Mouse (Mus musculus): ENCODE results near the gene Nfx1. TPM values are rescaled to one million over a fixed set of nuclear protein-coding genes. Genes with fewer than 3 reads are reported as not detected.
"Not testable (repeated sequence)": the region's sequence is repeated elsewhere in the genome, so short reads cannot be mapped to it uniquely, and the experiment has no call there.

Nfx1 gene
- polyA plus RNA-seq (2011; ENCODE audit: insufficient read depth, insufficient read length, low read depth, missing spikeins): 97.6 and 104 TPM in 2 replicates

GRCm38 (mm10) chr4:40970842-40971701 is at the start of gene Nfx1:
TSS of gene Nfx1 (plus strand) at chr4:40970906.
- Histone ChIP-seq H3K9me3 (replicated peaks; ENCODE audit: control insufficient read depth, insufficient read depth, low read length, poor library complexity, severe bottlenecking) (no peaks in the 10 kb centered on the region), H3K27me3 (ENCODE audit: control insufficient read depth, insufficient read depth, low read length, poor library complexity, severe bottlenecking) (no peaks in the 10 kb centered on the region), H3K4me3 (ENCODE audit: low read depth, low read length) (peak within 1 kb of the TSS; percentile 98), H3K36me3 (ENCODE audit: control insufficient read depth, insufficient read depth, low read length, poor library complexity, severe bottlenecking) (peaks cover 9% of the 10 kb centered on the region), H3K9ac (ENCODE audit: low read depth, poor library complexity, severe bottlenecking) (peak within 1 kb of the TSS; percentile 75), H3K27ac (ENCODE audit: insufficient read depth, low read length) (peak within 1 kb of the TSS; percentile 46; the same call in 1 of the 2 replicates), H3K4me1 (ENCODE audit: control insufficient read depth, insufficient read depth, low read length) (no peaks in the 10 kb centered on the region)
- TF ChIP-seq CTCF (IDR thresholded peaks at IDR 0.05; ENCODE audit: low read depth, low read length): no peak
- peak; percentile 55; the same call in 1 of the 2 replicates for TF ChIP-seq EP300 (IDR thresholded peaks at IDR 0.05; ENCODE audit: insufficient read depth, low read depth, low read length)
- peak; percentile 30 for TF ChIP-seq POLR2A (IDR thresholded peaks at IDR 0.05; ENCODE audit: insufficient read depth, low read length)

GRCm38 (mm10) chr4:40921288-40921687 is 49.4 kb upstream of the Nfx1 start:
- TF ChIP-seq EP300 (IDR thresholded peaks at IDR 0.05; ENCODE audit: insufficient read depth, low read depth, low read length): no peak
- TF ChIP-seq POLR2A (IDR thresholded peaks at IDR 0.05; ENCODE audit: insufficient read depth, low read length): no peak
- TF ChIP-seq CTCF (IDR thresholded peaks at IDR 0.05; ENCODE audit: low read depth, low read length): no peak
- H3K4me1 ChIP-seq (ENCODE audit: control insufficient read depth, insufficient read depth, low read length): no peaks in the 10 kb centered on the region
- H3K4me3 ChIP-seq (ENCODE audit: low read depth, low read length): no peak overlapping the region
- no peak overlapping the region for H3K27ac ChIP-seq (ENCODE audit: insufficient read depth, low read length)
- no peaks in the 10 kb centered on the region for H3K9me3 ChIP-seq (replicated peaks; ENCODE audit: control insufficient read depth, insufficient read depth, low read length, poor library complexity, severe bottlenecking)
- H3K27me3 ChIP-seq (ENCODE audit: control insufficient read depth, insufficient read depth, low read length, poor library complexity, severe bottlenecking): no peaks in the 10 kb centered on the region
- H3K9ac ChIP-seq (ENCODE audit: low read depth, poor library complexity, severe bottlenecking): no peak overlapping the region
- no peaks in the 10 kb centered on the region for H3K36me3 ChIP-seq (ENCODE audit: control insufficient read depth, insufficient read depth, low read length, poor library complexity, severe bottlenecking)

- H3K4me1 ChIP-seq (ENCODE audit: control insufficient read depth, insufficient read depth, low read length): no peaks in the 10 kb centered on the region
- no peak overlapping the region for H3K27ac ChIP-seq (ENCODE audit: insufficient read depth, low read length)
- no peak overlapping the region for H3K4me3 ChIP-seq (ENCODE audit: low read depth, low read length)
- no peaks in the 10 kb centered on the region for H3K27me3 ChIP-seq (ENCODE audit: control insufficient read depth, insufficient read depth, low read length, poor library complexity, severe bottlenecking)
- H3K9me3 ChIP-seq (replicated peaks; ENCODE audit: control insufficient read depth, insufficient read depth, low read length, poor library complexity, severe bottlenecking): no peaks in the 10 kb centered on the region
- no peaks in the 10 kb centered on the region for H3K36me3 ChIP-seq (ENCODE audit: control insufficient read depth, insufficient read depth, low read length, poor library complexity, severe bottlenecking)
- H3K9ac ChIP-seq (ENCODE audit: low read depth, poor library complexity, severe bottlenecking): no peak overlapping the region
- TF ChIP-seq CTCF (IDR thresholded peaks at IDR 0.05; ENCODE audit: low read depth, low read length) (no peak), EP300 (IDR thresholded peaks at IDR 0.05; ENCODE audit: insufficient read depth, low read depth, low read length) (no peak), POLR2A (IDR thresholded peaks at IDR 0.05; ENCODE audit: insufficient read depth, low read length) (no peak)
Measured at GRCm38 (mm10) chr4:40923087-40923651, 47.5 kb upstream of the Nfx1 start.

- H3K4me1 ChIP-seq (ENCODE audit: control insufficient read depth, insufficient read depth, low read length): no peaks in the 10 kb centered on the region
- H3K27me3 ChIP-seq (ENCODE audit: control insufficient read depth, insufficient read depth, low read length, poor library complexity, severe bottlenecking): no peaks in the 10 kb centered on the region
- H3K9me3 ChIP-seq (replicated peaks; ENCODE audit: control insufficient read depth, insufficient read depth, low read length, poor library complexity, severe bottlenecking): no peaks in the 10 kb centered on the region
- no peak for TF ChIP-seq CTCF (IDR thresholded peaks at IDR 0.05; ENCODE audit: low read depth, low read length)
- TF ChIP-seq EP300 (IDR thresholded peaks at IDR 0.05; ENCODE audit: insufficient read depth, low read depth, low read length): no peak
- no peak for TF ChIP-seq POLR2A (IDR thresholded peaks at IDR 0.05; ENCODE audit: insufficient read depth, low read length)
- no peaks in the 10 kb centered on the region for H3K36me3 ChIP-seq (ENCODE audit: control insufficient read depth, insufficient read depth, low read length, poor library complexity, severe bottlenecking)
- H3K27ac ChIP-seq (ENCODE audit: insufficient read depth, low read length): no peak overlapping the region
- H3K4me3 ChIP-seq (ENCODE audit: low read depth, low read length): no peak overlapping the region
- H3K9ac ChIP-seq (ENCODE audit: low read depth, poor library complexity, severe bottlenecking): no peak overlapping the region
Measured at GRCm38 (mm10) chr4:40925568-40925967, 45.1 kb upstream of the Nfx1 start.

- H3K9ac ChIP-seq (ENCODE audit: low read depth, poor library complexity, severe bottlenecking): no peak overlapping the region
- no peaks in the 10 kb centered on the region for H3K27me3 ChIP-seq (ENCODE audit: control insufficient read depth, insufficient read depth, low read length, poor library complexity, severe bottlenecking)
- H3K4me3 ChIP-seq (ENCODE audit: low read depth, low read length): no peak overlapping the region
- H3K36me3 ChIP-seq (ENCODE audit: control insufficient read depth, insufficient read depth, low read length, poor library complexity, severe bottlenecking): peaks cover 3% of the 10 kb centered on the region
- no peak overlapping the region for H3K27ac ChIP-seq (ENCODE audit: insufficient read depth, low read length)
- no peaks in the 10 kb centered on the region for H3K9me3 ChIP-seq (replicated peaks; ENCODE audit: control insufficient read depth, insufficient read depth, low read length, poor library complexity, severe bottlenecking)
- no peak for TF ChIP-seq EP300 (IDR thresholded peaks at IDR 0.05; ENCODE audit: insufficient read depth, low read depth, low read length)
- TF ChIP-seq POLR2A (IDR thresholded peaks at IDR 0.05; ENCODE audit: insufficient read depth, low read length): no peak
- no peaks in the 10 kb centered on the region for H3K4me1 ChIP-seq (ENCODE audit: control insufficient read depth, insufficient read depth, low read length)
Measured at GRCm38 (mm10) chr4:40929046-40929445, 41.7 kb upstream of the Nfx1 start.

- TF ChIP-seq EP300 (IDR thresholded peaks at IDR 0.05; ENCODE audit: insufficient read depth, low read depth, low read length) (no peak), CTCF (IDR thresholded peaks at IDR 0.05; ENCODE audit: low read depth, low read length) (no peak), POLR2A (IDR thresholded peaks at IDR 0.05; ENCODE audit: insufficient read depth, low read length) (no peak)
- no peak overlapping the region for H3K4me3 ChIP-seq (ENCODE audit: low read depth, low read length)
- H3K9me3 ChIP-seq (replicated peaks; ENCODE audit: control insufficient read depth, insufficient read depth, low read length, poor library complexity, severe bottlenecking): no peaks in the 10 kb centered on the region
- peaks cover 19% of the 10 kb centered on the region for H3K36me3 ChIP-seq (ENCODE audit: control insufficient read depth, insufficient read depth, low read length, poor library complexity, severe bottlenecking)
- H3K27ac ChIP-seq (ENCODE audit: insufficient read depth, low read length): peak overlapping the region; percentile 9
- no peak overlapping the region for H3K9ac ChIP-seq (ENCODE audit: low read depth, poor library complexity, severe bottlenecking)
- H3K4me1 ChIP-seq (ENCODE audit: control insufficient read depth, insufficient read depth, low read length): no peaks in the 10 kb centered on the region
- no peaks in the 10 kb centered on the region for H3K27me3 ChIP-seq (ENCODE audit: control insufficient read depth, insufficient read depth, low read length, poor library complexity, severe bottlenecking)
Measured at GRCm38 (mm10) chr4:40933694-40934093, 37.0 kb upstream of the Nfx1 start.

GRCm38 (mm10) chr4:40934369-40934768 is 36.3 kb upstream of the Nfx1 start:
- not testable (repeated sequence) for H3K9me3 ChIP-seq (replicated peaks; ENCODE audit: control insufficient read depth, insufficient read depth, low read length, poor library complexity, severe bottlenecking); H3K4me3 ChIP-seq (ENCODE audit: low read depth, low read length); H3K4me1 ChIP-seq (ENCODE audit: control insufficient read depth, insufficient read depth, low read length); H3K9ac ChIP-seq (ENCODE audit: low read depth, poor library complexity, severe bottlenecking); H3K27me3 ChIP-seq (ENCODE audit: control insufficient read depth, insufficient read depth, low read length, poor library complexity, severe bottlenecking)
- Histone ChIP-seq H3K27ac (ENCODE audit: insufficient read depth, low read length) (peak overlapping the region; percentile 62; the same call in 1 of the 2 replicates), H3K36me3 (ENCODE audit: control insufficient read depth, insufficient read depth, low read length, poor library complexity, severe bottlenecking) (peaks cover 24% of the 10 kb centered on the region)

Measured in ES-Bruce4 (cell line).